10 mouse cellular contexts compared by ENCODE assay signal in genomic region chr13:51258752-51259721, GRCm38 (mm10).
DNase-seq lines count a peak whose midpoint lies in the region; ATAC-seq and TF ChIP-seq lines count a peak whose summit lies in the region.
"Had no signal": no experiment of that assay in that cellular context is flagged by ENCODE, and none has a peak within 500 bp of the region (broad histone marks: within the 10 kb centered on the region; RNA-seq: fewer than 3 reads in every experiment).

No protein-coding gene starts in this region.

- H3K9ac ChIP-seq in lung, postnatal 0 days (replicated peaks; ENCODE audit: low read depth), result no peak overlapping the region
- H3K9ac ChIP-seq in embryonic facial prominence, embryonic 14.5 days (ENCODE audit: low read depth, low read length), result no peak overlapping the region
- H3K9ac ChIP-seq in limb, embryonic 12.5 days (replicated peaks), result no peak overlapping the region
- H3K9ac ChIP-seq in stomach, postnatal 0 days (ENCODE audit: low read length), result no peak overlapping the region

- H3K9me3 ChIP-seq in lung, postnatal 0 days (ENCODE audit: low read length), result no peaks in the 10 kb centered on the region
- no peaks in the 10 kb centered on the region for H3K9me3 ChIP-seq in embryonic facial prominence, embryonic 14.5 days (ENCODE audit: control insufficient read depth, low read length)
- peaks cover 3% of the 10 kb centered on the region; the same call in 1 of the 2 replicates for H3K9me3 ChIP-seq in limb, embryonic 12.5 days
- no peaks in the 10 kb centered on the region for H3K9me3 ChIP-seq in stomach, postnatal 0 days (ENCODE audit: control insufficient read depth, low read length)

- peak; percentile 90 for ATAC-seq in lung, postnatal 0 days
- ATAC-seq in embryonic facial prominence, embryonic 14.5 days (ENCODE audit: low read depth), result peak; percentile 89
- ATAC-seq in limb, embryonic 12.5 days (ENCODE audit: insufficient number of reproducible peaks, insufficient read depth, low FRiP score, low TSS enrichment, low read depth), result peak; percentile 95
- peak; percentile 80; the same call in 1 of the 2 replicates for ATAC-seq in stomach, postnatal 0 days (ENCODE audit: low FRiP score, low TSS enrichment)
- no peak for ATAC-seq in granulocyte monocyte progenitor cell, adult 5-6 weeks (replicated peaks; ENCODE audit: poor library complexity, severe bottlenecking)
- ATAC-seq: Patski had no signal

- no peaks in the 10 kb centered on the region for H3K27me3 ChIP-seq in lung, postnatal 0 days (replicated peaks; ENCODE audit: insufficient read depth, low read length)
- no peaks in the 10 kb centered on the region for H3K27me3 ChIP-seq in embryonic facial prominence, embryonic 14.5 days (replicated peaks; ENCODE audit: control insufficient read depth, insufficient read depth, low read length)
- H3K27me3 ChIP-seq in limb, embryonic 12.5 days, result no peaks in the 10 kb centered on the region
- no peaks in the 10 kb centered on the region for H3K27me3 ChIP-seq in stomach, postnatal 0 days (ENCODE audit: control insufficient read depth, insufficient read depth, low read length)
- H3K27me3 ChIP-seq: Patski had no signal

- TF ChIP-seq EP300 in lung, postnatal 0 days (IDR thresholded peaks at IDR 0.05), result peak; percentile 89
- no peak for TF ChIP-seq EP300 in stomach, postnatal 0 days (optimal IDR thresholded peaks at IDR 0.05)

- peak; percentile 87 for DNase-seq in lung, postnatal 0 days (ENCODE audit: low spot score)
- no peak for DNase-seq in lung, postnatal 14 days
- peak; percentile 95 for DNase-seq in embryonic facial prominence, embryonic 14.5 days (ENCODE audit: low spot score)
- DNase-seq in stomach, postnatal 0 days (ENCODE audit: low spot score), result peak; percentile 16
- DNase-seq in cerebellum, adult 9-11 months, result no peak
- DNase-seq in natural killer cell, adult 2 months (ENCODE audit: low spot score in 2 of 2), result no peak
- DNase-seq: heart, adult 11 months had no signal

- no peak for TF ChIP-seq CTCF in lung, postnatal 0 days (IDR thresholded peaks at IDR 0.05)
- TF ChIP-seq CTCF in stomach, postnatal 0 days (IDR thresholded peaks at IDR 0.05; ENCODE audit: low read depth), result no peak

- H3K4me1 ChIP-seq in lung, postnatal 0 days (ENCODE audit: insufficient read depth, low read depth, low read length), result no peaks in the 10 kb centered on the region
- peaks cover 36% of the 10 kb centered on the region for H3K4me1 ChIP-seq in embryonic facial prominence, embryonic 14.5 days (ENCODE audit: control insufficient read depth, insufficient read depth, low read length)
- peaks cover 54% of the 10 kb centered on the region for H3K4me1 ChIP-seq in limb, embryonic 12.5 days (replicated peaks)
- H3K4me1 ChIP-seq in stomach, postnatal 0 days (replicated peaks; ENCODE audit: control insufficient read depth, insufficient read depth), result no peaks in the 10 kb centered on the region

- no peak overlapping the region for H3K4me3 ChIP-seq in lung, postnatal 0 days (ENCODE audit: low read depth, low read length)
- H3K4me3 ChIP-seq in embryonic facial prominence, embryonic 14.5 days (ENCODE audit: low read depth, low read length), result no peak overlapping the region
- no peak overlapping the region for H3K4me3 ChIP-seq in limb, embryonic 12.5 days (replicated peaks)
- no peak overlapping the region for H3K4me3 ChIP-seq in stomach, postnatal 0 days (ENCODE audit: low read depth, low read length)

- H3K36me3 ChIP-seq in lung, postnatal 0 days (ENCODE audit: insufficient read depth, low read length), result no peaks in the 10 kb centered on the region
- no peaks in the 10 kb centered on the region for H3K36me3 ChIP-seq in embryonic facial prominence, embryonic 14.5 days (ENCODE audit: control insufficient read depth, insufficient read depth, low read length)
- no peaks in the 10 kb centered on the region for H3K36me3 ChIP-seq in limb, embryonic 12.5 days
- no peaks in the 10 kb centered on the region for H3K36me3 ChIP-seq in stomach, postnatal 0 days (ENCODE audit: control insufficient read depth, insufficient read depth, low read length)

- no peak overlapping the region for H3K4me2 ChIP-seq in lung, postnatal 0 days (replicated peaks; ENCODE audit: low read depth, low read length)
- H3K4me2 ChIP-seq in embryonic facial prominence, embryonic 14.5 days (ENCODE audit: low read depth, low read length), result peak overlapping the region; percentile 1; the same call in 1 of the 2 replicates
- H3K4me2 ChIP-seq in limb, embryonic 12.5 days, result peak overlapping the region; percentile 35
- no peak overlapping the region for H3K4me2 ChIP-seq in stomach, postnatal 0 days (replicated peaks; ENCODE audit: low read depth)

- WGBS in lung, postnatal 0 days, result 42% methylated on average over 13 of the region's 13 CpGs
- WGBS in embryonic facial prominence, embryonic 14.5 days, result 18% methylated on average over 13 of the region's 13 CpGs
- WGBS in limb, embryonic 12.5 days, result 8% methylated on average over 13 of the region's 13 CpGs
- 36% methylated on average over 13 of the region's 13 CpGs for WGBS in stomach, postnatal 0 days

- no peak overlapping the region for H3K27ac ChIP-seq in lung, postnatal 0 days (ENCODE audit: low read length)
- H3K27ac ChIP-seq in embryonic facial prominence, embryonic 14.5 days (replicated peaks; ENCODE audit: low read depth, low read length), result peak overlapping the region; percentile 79
- peak overlapping the region; percentile 90 for H3K27ac ChIP-seq in limb, embryonic 12.5 days
- H3K27ac ChIP-seq in stomach, postnatal 0 days (replicated peaks), result no peak overlapping the region

Comparison
In these comparisons a context has a peak if more than half of its experiments do, and no peak if none do; other contexts are left out.
1. DNase-seq: peak in lung, postnatal 0 days (single experiment), embryonic facial prominence, embryonic 14.5 days (single experiment) and stomach, postnatal 0 days (single experiment); none in lung, postnatal 14 days (single experiment), cerebellum, adult 9-11 months (single experiment) and natural killer cell, adult 2 months (0 of 2).
2. H3K27ac ChIP-seq: peak in embryonic facial prominence, embryonic 14.5 days (single experiment) and limb, embryonic 12.5 days (single experiment); none in lung, postnatal 0 days (single experiment) and stomach, postnatal 0 days (single experiment).
3. H3K4me2 ChIP-seq: peak in embryonic facial prominence, embryonic 14.5 days (single experiment) and limb, embryonic 12.5 days (single experiment); none in lung, postnatal 0 days (single experiment) and stomach, postnatal 0 days (single experiment).